ENCODE assay signal across 9 mouse cellular contexts in the genomic region with DNA sequence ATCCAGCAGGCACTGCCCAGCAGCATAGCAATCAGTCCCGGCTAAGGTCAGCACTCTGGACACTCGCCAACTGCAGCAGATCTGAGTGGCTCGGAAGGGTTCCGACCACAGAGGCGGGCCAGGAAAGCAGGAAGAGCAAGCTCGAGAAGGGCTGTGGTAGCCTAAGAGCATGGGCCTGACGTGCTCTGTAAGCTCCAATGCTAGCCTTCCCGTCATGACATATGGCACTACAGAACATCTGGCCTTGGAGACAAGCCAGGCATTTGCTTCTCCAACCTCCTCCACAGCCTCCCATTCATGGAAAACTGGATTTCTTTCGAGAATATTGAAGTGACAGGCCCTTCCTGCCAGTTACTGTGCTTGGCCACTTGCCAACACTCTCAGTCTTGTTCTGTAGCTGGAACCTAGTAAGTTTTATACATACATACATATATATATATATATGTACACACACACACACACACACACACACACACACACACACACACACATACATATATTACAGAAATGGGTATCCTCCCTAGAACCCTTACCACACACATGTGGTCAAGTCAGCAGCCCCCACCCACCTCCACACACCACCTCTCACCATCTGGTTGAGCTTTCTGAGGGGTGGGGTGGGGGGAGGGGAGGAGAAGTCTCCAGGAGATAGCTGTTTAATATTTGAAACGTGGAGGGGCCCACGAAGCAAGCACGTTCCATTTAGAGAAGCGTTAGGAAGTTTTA.
DNase-seq lines count a peak whose midpoint lies in the region; ATAC-seq and TF ChIP-seq lines count a peak whose summit lies in the region.
"Had no signal": no experiment of that assay in that cellular context is flagged by ENCODE, and none has a peak within 500 bp of the region (broad histone marks: within the 10 kb centered on the region; RNA-seq: fewer than 3 reads in every experiment).

No protein-coding gene starts in this region.

- no peak for TF ChIP-seq CTCF in liver, adult 2 months (IDR thresholded peaks at IDR 0.05; ENCODE audit: low read depth, low read length)

- no peaks in the 10 kb centered on the region for H3K27me3 ChIP-seq in liver, adult 2 months (ENCODE audit: control insufficient read depth, insufficient read depth, low read length)
- no peaks in the 10 kb centered on the region; the same call in none of the 2 replicates for H3K27me3 ChIP-seq in liver, embryonic 11.5 days (replicated peaks; ENCODE audit: control insufficient read depth, insufficient read depth, low read length)
- H3K27me3 ChIP-seq in embryonic facial prominence, embryonic 15.5 days, result no peaks in the 10 kb centered on the region
- no peaks in the 10 kb centered on the region for H3K27me3 ChIP-seq in heart, embryonic 12.5 days (replicated peaks)
- no peaks in the 10 kb centered on the region for H3K27me3 ChIP-seq in kidney, embryonic 16.5 days (ENCODE audit: insufficient read depth, low read length)
- H3K27me3 ChIP-seq in limb, embryonic 13.5 days, result peaks cover 29% of the 10 kb centered on the region
- H3K27me3 ChIP-seq in neural tube, embryonic 14.5 days (ENCODE audit: control insufficient read depth, insufficient read depth, low read length), result no peaks in the 10 kb centered on the region

- no peaks in the 10 kb centered on the region for H3K9me3 ChIP-seq in liver, embryonic 11.5 days (ENCODE audit: control insufficient read depth, low read length)
- H3K9me3 ChIP-seq in embryonic facial prominence, embryonic 15.5 days (replicated peaks), result no peaks in the 10 kb centered on the region
- no peaks in the 10 kb centered on the region for H3K9me3 ChIP-seq in heart, embryonic 12.5 days (replicated peaks)
- no peaks in the 10 kb centered on the region for H3K9me3 ChIP-seq in kidney, embryonic 16.5 days (ENCODE audit: low read length)
- H3K9me3 ChIP-seq in limb, embryonic 13.5 days, result no peaks in the 10 kb centered on the region
- H3K9me3 ChIP-seq in neural tube, embryonic 14.5 days (ENCODE audit: control insufficient read depth, low read length), result no peaks in the 10 kb centered on the region

- peaks cover 35% of the 10 kb centered on the region for H3K79me2 ChIP-seq in liver, adult 2 months (ENCODE audit: control insufficient read depth, insufficient read depth, low read length)

- peaks cover 32% of the 10 kb centered on the region for H3K4me1 ChIP-seq in liver, adult 2 months (ENCODE audit: control insufficient read depth, insufficient read depth, low read length)
- peaks cover 4% of the 10 kb centered on the region for H3K4me1 ChIP-seq in liver, embryonic 11.5 days (replicated peaks; ENCODE audit: control insufficient read depth, insufficient read depth, low read length)
- H3K4me1 ChIP-seq in embryonic facial prominence, embryonic 15.5 days, result peaks cover 29% of the 10 kb centered on the region
- peaks cover 29% of the 10 kb centered on the region for H3K4me1 ChIP-seq in heart, embryonic 12.5 days (replicated peaks)
- H3K4me1 ChIP-seq in kidney, embryonic 16.5 days (ENCODE audit: insufficient read depth, low read length), result peaks cover 22% of the 10 kb centered on the region
- peaks cover 78% of the 10 kb centered on the region for H3K4me1 ChIP-seq in limb, embryonic 13.5 days
- peaks cover 26% of the 10 kb centered on the region for H3K4me1 ChIP-seq in neural tube, embryonic 14.5 days (ENCODE audit: control insufficient read depth, insufficient read depth, low read length)

- H3K9ac ChIP-seq in liver, adult 2 months (ENCODE audit: low read depth, low read length), result 0 out of 2 replicates have a peak overlapping the region, but pooled peaks have one; percentile 1
- no peak overlapping the region for H3K9ac ChIP-seq in liver, embryonic 11.5 days (ENCODE audit: low read depth, low read length)
- no peak overlapping the region for H3K9ac ChIP-seq in embryonic facial prominence, embryonic 15.5 days
- H3K9ac ChIP-seq in heart, embryonic 12.5 days, result no peak overlapping the region
- no peak overlapping the region for H3K9ac ChIP-seq in kidney, embryonic 16.5 days (replicated peaks; ENCODE audit: low read length)
- H3K9ac ChIP-seq in limb, embryonic 13.5 days, result no peak overlapping the region
- H3K9ac ChIP-seq in neural tube, embryonic 14.5 days (replicated peaks; ENCODE audit: low read depth, low read length), result no peak overlapping the region

- H3K36me3 ChIP-seq in liver, adult 2 months (ENCODE audit: control insufficient read depth, insufficient read depth, low read length), result no peaks in the 10 kb centered on the region
- H3K36me3 ChIP-seq in liver, embryonic 11.5 days (ENCODE audit: control insufficient read depth, insufficient read depth, low read length), result no peaks in the 10 kb centered on the region
- H3K36me3 ChIP-seq in embryonic facial prominence, embryonic 15.5 days, result no peaks in the 10 kb centered on the region
- H3K36me3 ChIP-seq in heart, embryonic 12.5 days, result no peaks in the 10 kb centered on the region
- H3K36me3 ChIP-seq in kidney, embryonic 16.5 days (ENCODE audit: insufficient read depth, low read length), result no peaks in the 10 kb centered on the region
- no peaks in the 10 kb centered on the region for H3K36me3 ChIP-seq in limb, embryonic 13.5 days
- no peaks in the 10 kb centered on the region for H3K36me3 ChIP-seq in neural tube, embryonic 14.5 days (ENCODE audit: control insufficient read depth, insufficient read depth, low read length)

- H3K4me2 ChIP-seq in liver, embryonic 11.5 days, result no peak overlapping the region
- no peak overlapping the region for H3K4me2 ChIP-seq in embryonic facial prominence, embryonic 15.5 days (replicated peaks)
- H3K4me2 ChIP-seq in heart, embryonic 12.5 days, result peak overlapping the region; percentile 20; the same call in 1 of the 2 replicates
- H3K4me2 ChIP-seq in kidney, embryonic 16.5 days (replicated peaks; ENCODE audit: low read depth, low read length), result no peak overlapping the region
- H3K4me2 ChIP-seq in limb, embryonic 13.5 days (replicated peaks), result peak overlapping the region; percentile 35
- H3K4me2 ChIP-seq in neural tube, embryonic 14.5 days (ENCODE audit: low read depth, low read length), result no peak overlapping the region

- ATAC-seq in liver, embryonic 11.5 days (replicated peaks; ENCODE audit: low FRiP score), result no peak
- ATAC-seq in embryonic facial prominence, embryonic 15.5 days (ENCODE audit: insufficient number of reproducible peaks, low FRiP score, low TSS enrichment, low read depth), result peak; percentile 83
- peak; percentile 84 for ATAC-seq in heart, embryonic 12.5 days (ENCODE audit: insufficient number of reproducible peaks, low FRiP score)
- ATAC-seq in kidney, embryonic 16.5 days (ENCODE audit: low FRiP score, low TSS enrichment), result peak; percentile 92
- peak; percentile 77 for ATAC-seq in limb, embryonic 13.5 days (ENCODE audit: low FRiP score, low read depth)
- peak; percentile 38; the same call in 1 of the 2 replicates for ATAC-seq in neural tube, embryonic 14.5 days (ENCODE audit: low read depth)

- 46% methylated on average over 13 of the region's 13 CpGs for WGBS in liver, adult 2 months
- WGBS in liver, embryonic 11.5 days, result 52% methylated on average over 13 of the region's 13 CpGs
- WGBS in embryonic facial prominence, embryonic 15.5 days, result 23% methylated on average over 13 of the region's 13 CpGs
- 24% methylated on average over 13 of the region's 13 CpGs for WGBS in heart, embryonic 12.5 days
- WGBS in kidney, embryonic 16.5 days, result 34% methylated on average over 13 of the region's 13 CpGs
- WGBS in limb, embryonic 13.5 days, result 14% methylated on average over 13 of the region's 13 CpGs
- WGBS in neural tube, embryonic 14.5 days, result 40% methylated on average over 13 of the region's 13 CpGs

- no peak for TF ChIP-seq POLR2A in liver, adult 2 months (IDR thresholded peaks at IDR 0.05; ENCODE audit: extremely low read depth, insufficient read depth, low read length)

- H3K4me3 ChIP-seq in liver, adult 2 months (ENCODE audit: insufficient read depth, low read depth, low read length), result no peak overlapping the region
- H3K4me3 ChIP-seq in liver, embryonic 11.5 days (ENCODE audit: low read depth, low read length), result no peak overlapping the region
- H3K4me3 ChIP-seq in embryonic facial prominence, embryonic 15.5 days (replicated peaks), result no peak overlapping the region
- no peak overlapping the region for H3K4me3 ChIP-seq in heart, embryonic 12.5 days
- H3K4me3 ChIP-seq in kidney, embryonic 16.5 days (ENCODE audit: low read length), result no peak overlapping the region
- H3K4me3 ChIP-seq in limb, embryonic 13.5 days, result no peak overlapping the region
- no peak overlapping the region for H3K4me3 ChIP-seq in neural tube, embryonic 14.5 days (ENCODE audit: low read depth, low read length)
- H3K4me3 ChIP-seq: erythroblast, embryonic 14.5 days had no signal

- H3K27ac ChIP-seq in liver, adult 2 months (replicated peaks; ENCODE audit: insufficient read depth, low read depth, low read length), result no peak overlapping the region
- no peak overlapping the region for H3K27ac ChIP-seq in liver, embryonic 11.5 days (ENCODE audit: low read depth, low read length)
- peak overlapping the region; percentile 72 for H3K27ac ChIP-seq in embryonic facial prominence, embryonic 15.5 days (replicated peaks)
- peak overlapping the region; percentile 37; the same call in 1 of the 2 replicates for H3K27ac ChIP-seq in heart, embryonic 12.5 days (ENCODE audit: poor library complexity, severe bottlenecking)
- peak overlapping the region; percentile 35 for H3K27ac ChIP-seq in kidney, embryonic 16.5 days (ENCODE audit: low read length)
- H3K27ac ChIP-seq in limb, embryonic 13.5 days, result peak overlapping the region; percentile 67; the same call in 1 of the 2 replicates
- no peak overlapping the region; the same call in 1 of the 2 replicates for H3K27ac ChIP-seq in neural tube, embryonic 14.5 days (ENCODE audit: low read depth, low read length)

- peak; percentile 49 for DNase-seq in liver, adult 2 months (ENCODE audit: extremely low read depth, low read depth, low spot score)
- DNase-seq in liver, embryonic 11.5 days (ENCODE audit: low spot score), result no peak
- no peak for DNase-seq in natural killer cell, adult 2 months (ENCODE audit: low spot score in 2 of 2)

Comparison
In these comparisons a context has a peak if more than half of its experiments do, and no peak if none do; other contexts are left out.
1. H3K27ac ChIP-seq: peak in embryonic facial prominence, embryonic 15.5 days (single experiment), heart, embryonic 12.5 days (single experiment), kidney, embryonic 16.5 days (single experiment) and limb, embryonic 13.5 days (single experiment); none in liver, adult 2 months (single experiment), liver, embryonic 11.5 days (single experiment) and neural tube, embryonic 14.5 days (single experiment).
2. H3K4me2 ChIP-seq: peak in heart, embryonic 12.5 days (single experiment) and limb, embryonic 13.5 days (single experiment); none in liver, embryonic 11.5 days (single experiment), embryonic facial prominence, embryonic 15.5 days (single experiment), kidney, embryonic 16.5 days (single experiment) and neural tube, embryonic 14.5 days (single experiment).